Mouse (Mus musculus) megakaryocyte, embryonic 14.5 days (primary cell): ENCODE results near the gene Mycbpap. TPM values are rescaled to one million over a fixed set of nuclear protein-coding genes. Genes with fewer than 3 reads are reported as not detected.

Source experiments
- H3K27me3 ChIP-seq: replicated peaks from 2 replicates; pipeline ENCODE3; 2012; ENCODE audit warnings: inconsistent platforms
- H3K36me3 ChIP-seq: replicated peaks from 2 replicates; pipeline ENCODE3; 2012; ENCODE audit warnings: low read length, inconsistent platforms, mixed read lengths
- H3K4me1 ChIP-seq: 2 replicates; pipeline ENCODE4 v1.6.1; 2012; ENCODE audit warnings: inconsistent platforms
- H3K4me3 ChIP-seq: replicated peaks from 2 replicates; pipeline ENCODE3; 2012; ENCODE audit warnings: moderate library complexity, mild to moderate bottlenecking, inconsistent platforms
- H3K9me3 ChIP-seq: 2 replicates; pipeline ENCODE4 v1.6.1; 2012; ENCODE audit warnings: inconsistent platforms
- FLI1 ChIP-seq: IDR thresholded peaks from 2 replicates; pipeline ENCODE4 v1.6.1; 2012; ENCODE audit warnings: low read length, inconsistent platforms, mixed read lengths
- GATA1 ChIP-seq: IDR thresholded peaks from 3 replicates; pipeline ENCODE4 v1.6.1; 2012; ENCODE audit warnings: mixed read lengths, low read length, inconsistent platforms, borderline replicate concordance
- polyA plus RNA-seq: library from polyadenylated mRNA; stranded (reverse); fragments of >175 nt; gene quantifications from 2 replicates; pipeline ENCODE4 v1.2.3, GENCODE M21; 2012; ENCODE audit warnings: low replicate concordance; ENCODE audit not compliant: insufficient read depth

The Mycbpap gene
- polyA plus RNA-seq, 1 experiment, result not detected

GRCm38 (mm10) chr11:94499035-94499434, 22.5 kb downstream of the Mycbpap start:
- no peak overlapping the region for H3K4me3 ChIP-seq
- H3K36me3 ChIP-seq, result no peaks in the 10 kb centered on the region
- TF ChIP-seq GATA1, result no peak
- TF ChIP-seq FLI1, result no peak
- H3K27me3 ChIP-seq, result peaks cover 98% of the 10 kb centered on the region
- H3K4me1 ChIP-seq, result peaks cover 5% of the 10 kb centered on the region
- H3K9me3 ChIP-seq, result no peaks in the 10 kb centered on the region

GRCm38 (mm10) chr11:94498093-94498996, 23.2 kb downstream of the Mycbpap start:
- Histone ChIP-seq H3K36me3 (no peaks in the 10 kb centered on the region), H3K27me3 (peaks cover 98% of the 10 kb centered on the region), H3K4me1 (peaks cover 5% of the 10 kb centered on the region), H3K4me3 (no peak overlapping the region), H3K9me3 (no peaks in the 10 kb centered on the region)
- TF ChIP-seq GATA1, result no peak
- TF ChIP-seq FLI1, result no peak

GRCm38 (mm10) chr11:94495415-94495814, 26.1 kb downstream of the Mycbpap start:
- Histone ChIP-seq H3K27me3 (peaks cover 100% of the 10 kb centered on the region), H3K4me3 (no peak overlapping the region), H3K9me3 (no peaks in the 10 kb centered on the region), H3K4me1 (peaks cover 16% of the 10 kb centered on the region), H3K36me3 (no peaks in the 10 kb centered on the region)
- no peak for TF ChIP-seq GATA1
- no peak for TF ChIP-seq FLI1

- Histone ChIP-seq H3K4me3 (no peak overlapping the region), H3K27me3 (peaks cover 99% of the 10 kb centered on the region)
Observed at GRCm38 (mm10) chr11:94491749-94492099, 29.8 kb downstream of the Mycbpap start.

GRCm38 (mm10) chr11:94491035-94491748, 30.4 kb downstream of the Mycbpap start:
- Histone ChIP-seq H3K4me3 (peak overlapping the region; percentile 71), H3K4me1 (peaks cover 13% of the 10 kb centered on the region), H3K9me3 (no peaks in the 10 kb centered on the region), H3K27me3 (peaks cover 99% of the 10 kb centered on the region), H3K36me3 (no peaks in the 10 kb centered on the region)
- TF ChIP-seq GATA1 (no peak), FLI1 (no peak)

More at GRCm38 (mm10) chr11:94491749-94492099, 29.8 kb downstream of the Mycbpap start:
- Histone ChIP-seq H3K36me3 (no peaks in the 10 kb centered on the region), H3K4me1 (peaks cover 11% of the 10 kb centered on the region), H3K9me3 (no peaks in the 10 kb centered on the region)
- TF ChIP-seq FLI1 (no peak), GATA1 (no peak)

- no peak overlapping the region for H3K4me3 ChIP-seq
- TF ChIP-seq FLI1 (no peak), GATA1 (no peak)
- H3K27me3 ChIP-seq, result peaks cover 99% of the 10 kb centered on the region
- no peaks in the 10 kb centered on the region for H3K36me3 ChIP-seq
- H3K9me3 ChIP-seq, result no peaks in the 10 kb centered on the region
- peaks cover 21% of the 10 kb centered on the region for H3K4me1 ChIP-seq
Observed at GRCm38 (mm10) chr11:94489745-94490144, 31.8 kb downstream of the Mycbpap start.

- no peaks in the 10 kb centered on the region for H3K9me3 ChIP-seq
- peaks cover 99% of the 10 kb centered on the region for H3K27me3 ChIP-seq
- peaks cover 21% of the 10 kb centered on the region for H3K4me1 ChIP-seq
- no peaks in the 10 kb centered on the region for H3K36me3 ChIP-seq
- TF ChIP-seq FLI1, result no peak
- no peak for TF ChIP-seq GATA1
- H3K4me3 ChIP-seq, result no peak overlapping the region
Observed at GRCm38 (mm10) chr11:94488767-94489533, 32.6 kb downstream of the Mycbpap start.

GRCm38 (mm10) chr11:94486001-94486400, 35.5 kb downstream of the Mycbpap start, which contains the start of gene Spata20:
Gene Spata20 (minus strand): TSS chr11:94486179.
- TF ChIP-seq GATA1 (no peak), FLI1 (no peak)
- Histone ChIP-seq H3K27me3 (peaks cover 98% of the 10 kb centered on the region), H3K9me3 (no peaks in the 10 kb centered on the region), H3K4me1 (peaks cover 14% of the 10 kb centered on the region), H3K4me3 (peak within 1 kb of the TSS; percentile 31), H3K36me3 (no peaks in the 10 kb centered on the region)

- H3K4me3 ChIP-seq, result no peak overlapping the region
- TF ChIP-seq GATA1 (no peak), FLI1 (no peak)
- H3K36me3 ChIP-seq, result no peaks in the 10 kb centered on the region
- H3K4me1 ChIP-seq, result peaks cover 10% of the 10 kb centered on the region
- H3K27me3 ChIP-seq, result peaks cover 98% of the 10 kb centered on the region
- H3K9me3 ChIP-seq, result no peaks in the 10 kb centered on the region
Observed at GRCm38 (mm10) chr11:94485223-94485622, 36.3 kb downstream of the Mycbpap start.
